Mouse (Mus musculus): ENCODE measurements at regions not wholly inside any gene's neighbourhood (a gene's known extent, or its start where the extent isn't known, plus 50 kb on each side); places are given as distances from the start of the nearest gene placed in this dataset.

GRCm38 (mm10) chr19:14891090-14891428, 293.2 kb upstream of the Tle4 start:
- no peak for DNase-seq (ENCODE audit: low spot score)

- DNase-seq (ENCODE audit: low spot score): peak; percentile 91
These were observed 292.6 kb upstream of the Tle4 start for GRCm38 (mm10) chr19:14890241-14891089.

GRCm38 (mm10) chr19:14889794-14890193, 291.9 kb upstream of the Tle4 start:
- no peak for DNase-seq (ENCODE audit: low spot score)

- no peak for DNase-seq (ENCODE audit: low spot score)
These were observed 286.0 kb upstream of the Tle4 start for GRCm38 (mm10) chr19:14883707-14884421.

GRCm38 (mm10) chr19:14880818-14881217, 283.0 kb upstream of the Tle4 start:
- no peak for DNase-seq (ENCODE audit: low spot score)

GRCm38 (mm10) chr19:14873986-14874385, 276.1 kb upstream of the Tle4 start:
- no peak for DNase-seq (ENCODE audit: low spot score)

- DNase-seq (ENCODE audit: low spot score): peak; percentile 78
These were observed 273.5 kb upstream of the Tle4 start for GRCm38 (mm10) chr19:14871178-14871867.

GRCm38 (mm10) chr19:14862654-14863468, 265.0 kb upstream of the Tle4 start:
- DNase-seq (ENCODE audit: low spot score): peak; percentile 64

GRCm38 (mm10) chr19:14855036-14855435, 257.2 kb upstream of the Tle4 start:
- peak; percentile 33 for DNase-seq (ENCODE audit: low spot score)

- DNase-seq (ENCODE audit: low spot score): no peak
These were observed 255.6 kb upstream of the Tle4 start for GRCm38 (mm10) chr19:14853416-14853815.

GRCm38 (mm10) chr19:14849561-14849960, 251.7 kb upstream of the Tle4 start:
- DNase-seq (ENCODE audit: low spot score): no peak

- no peak for DNase-seq (ENCODE audit: low spot score)
These were observed 249.3 kb upstream of the Tle4 start for GRCm38 (mm10) chr19:14847120-14847519.

- no peak for DNase-seq (ENCODE audit: low spot score)
These were observed 237.8 kb upstream of the Tle4 start for GRCm38 (mm10) chr19:14835629-14836028.

GRCm38 (mm10) chr19:14816354-14816753, 218.5 kb upstream of the Tle4 start:
- DNase-seq (ENCODE audit: low spot score): no peak

GRCm38 (mm10) chr19:14806787-14807186, 208.9 kb upstream of the Tle4 start:
- DNase-seq (ENCODE audit: low spot score): no peak

- DNase-seq (ENCODE audit: low spot score): peak; percentile 63
These were observed 205.2 kb upstream of the Tle4 start for GRCm38 (mm10) chr19:14802909-14803650.

- no peak for DNase-seq (ENCODE audit: low spot score)
These were observed 203.8 kb upstream of the Tle4 start for GRCm38 (mm10) chr19:14801669-14802068.

GRCm38 (mm10) chr19:14799002-14799401, 201.2 kb upstream of the Tle4 start:
- DNase-seq (ENCODE audit: low spot score): no peak

- no peak for DNase-seq (ENCODE audit: low spot score)
These were observed 200.6 kb upstream of the Tle4 start for GRCm38 (mm10) chr19:14798417-14798816.

- DNase-seq (ENCODE audit: low spot score): no peak
These were observed 198.1 kb upstream of the Tle4 start for GRCm38 (mm10) chr19:14795910-14796309.

- DNase-seq (ENCODE audit: low spot score): no peak
These were observed 192.1 kb upstream of the Tle4 start for GRCm38 (mm10) chr19:14789992-14790391.
